Mouse (Mus musculus): ENCODE data around the gene Llgl2.

- TF ChIP-seq CTCF (IDR thresholded peaks at IDR 0.05; ENCODE audit: borderline replicate concordance, extremely low read depth, insufficient read depth, insufficient read length) = no peak
- TF ChIP-seq POLR2A (IDR thresholded peaks at IDR 0.05; ENCODE audit: borderline replicate concordance, extremely low read depth, insufficient read depth, insufficient read length, poor library complexity, severe bottlenecking) = no peak
Measured at GRCm38 (mm10) chr11:115899486-115900266, 75.8 kb downstream of the Llgl2 start, which contains the start of gene Smim5.
